Mouse (Mus musculus) olfactory bulb, adult 2 months (tissue): ENCODE measurements around the gene Actrt3.

Source experiments
- CTCF ChIP-seq: fragments of 200-500 bp; IDR thresholded peaks from 2 replicates; pipeline ENCODE4 v1.5.1; 2012; ENCODE audit warnings: low read depth, mild to moderate bottlenecking, low read length, moderate library complexity; ENCODE audit not compliant: insufficient read depth
- POLR2A ChIP-seq: fragments of 200-500 bp; IDR thresholded peaks from 2 replicates; pipeline ENCODE4 v1.6.1; 2012; ENCODE audit warnings: mild to moderate bottlenecking, low read depth, low read length, moderate library complexity; ENCODE audit not compliant: insufficient read depth

- TF ChIP-seq CTCF, result no peak
- no peak for TF ChIP-seq POLR2A
Measured at GRCm38 (mm10) chr3:30599711-30600545, at the start of gene Actrt3.
